Mouse (Mus musculus): Measurements from ENCODE around the gene Tmem53. TPM values are rescaled to one million over a fixed set of nuclear protein-coding genes. Genes with fewer than 3 reads are reported as not detected.

Tmem53 gene
- total and polyA plus RNA-seq, 3 experiments, result 0.65 to 1.3 TPM; not detected in 1

DNA sequence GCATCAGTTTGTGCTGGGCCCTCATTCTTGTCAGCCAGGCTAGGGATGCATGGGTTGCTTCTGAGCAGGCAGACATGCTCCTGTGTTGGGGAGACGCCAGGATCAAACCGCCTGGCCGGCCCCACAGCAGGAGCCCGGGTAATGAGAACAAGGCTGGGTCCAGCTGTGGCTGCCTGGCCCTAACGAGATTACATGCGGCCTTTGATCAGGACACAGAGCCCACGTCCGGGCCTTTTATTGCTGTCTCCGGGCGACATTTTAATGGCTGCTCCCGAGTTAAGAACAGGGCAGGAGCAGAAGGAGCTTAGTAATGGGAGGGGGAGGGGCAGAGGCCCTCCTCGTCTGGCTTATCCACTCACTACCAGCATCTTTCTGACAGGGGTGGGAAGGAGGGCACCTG is 20.7 kb downstream of the Tmem53 start:
- no peak for TF ChIP-seq TCF12 (IDR thresholded peaks at IDR 0.05; ENCODE audit: low read depth, low read length)
- TF ChIP-seq USF1 (IDR thresholded peaks at IDR 0.05; ENCODE audit: low read depth, low read length), result no peak
- TF ChIP-seq CHD2 (IDR thresholded peaks at IDR 0.05; ENCODE audit: low read length), result no peak
- TF ChIP-seq MYC (IDR thresholded peaks at IDR 0.05; ENCODE audit: low read depth, low read length), result no peak
- TF ChIP-seq JUND (IDR thresholded peaks at IDR 0.05; ENCODE audit: low read depth, low read length), result no peak
- TF ChIP-seq BHLHE40 (IDR thresholded peaks at IDR 0.05; ENCODE audit: borderline replicate concordance, low read depth, low read length), result no peak
- TF ChIP-seq GATA1 (IDR thresholded peaks at IDR 0.05; ENCODE audit: low read depth, low read length), result no peak
- no peak for TF ChIP-seq GABPA (IDR thresholded peaks at IDR 0.05; ENCODE audit: low read depth, low read length)
- TF ChIP-seq USF2 (IDR thresholded peaks at IDR 0.05; ENCODE audit: borderline replicate concordance in 1 of 2, insufficient read depth in 1 of 2, low read depth in 1 of 2, low read length in 2 of 2), result no peak
- TF ChIP-seq ZKSCAN1 (IDR thresholded peaks at IDR 0.05; ENCODE audit: low read depth, low read length), result no peak
- TF ChIP-seq ZNF384 (IDR thresholded peaks at IDR 0.05; ENCODE audit: low read depth, low read length), result no peak
- no peak for TF ChIP-seq ZC3H11A (IDR thresholded peaks at IDR 0.05; ENCODE audit: low read depth, low read length)
- no peak for TF ChIP-seq KAT2A (conservative IDR thresholded peaks at IDR 0.05; ENCODE audit: low read depth, low read length)
- TF ChIP-seq POLR2AphosphoS2 (IDR thresholded peaks at IDR 0.05; ENCODE audit: low read length), result no peak
- H3K4me1 ChIP-seq (ENCODE audit: control insufficient read depth in 1 of 2, insufficient read depth in 2 of 2, low read length in 2 of 2), result no peaks in the 10 kb centered on the region
- no peak for DNase-seq (ENCODE audit: low read depth, low spot score)
- H3K36me3 ChIP-seq (ENCODE audit: control insufficient read depth in 1 of 2, insufficient read depth in 2 of 2, low read length in 2 of 2), result peaks cover 0 to 5% of the 10 kb centered on the region in 2 experiments; a peak in 2 of 4 replicates
- no peak overlapping the region for H3K27ac ChIP-seq (ENCODE audit: control insufficient read depth, low read depth, low read length)
- no peaks in the 10 kb centered on the region for H3K9me3 ChIP-seq (replicated peaks; ENCODE audit: insufficient read depth, low read length)
- no peaks in the 10 kb centered on the region for H3K27me3 ChIP-seq (ENCODE audit: control insufficient read depth in 1 of 2, insufficient read depth in 2 of 2, low read length in 2 of 2)
- no peaks in the 10 kb centered on the region for H3K79me2 ChIP-seq (ENCODE audit: control insufficient read depth, insufficient read depth, low read length, poor library complexity)
- no peak overlapping the region for H3K4me3 ChIP-seq (ENCODE audit: control insufficient read depth in 1 of 2, insufficient read depth in 1 of 2, low read depth in 2 of 2, low read length in 2 of 2)
- H3K9ac ChIP-seq (ENCODE audit: control insufficient read depth, low read depth, low read length, poor library complexity, severe bottlenecking), result no peak overlapping the region

DNA sequence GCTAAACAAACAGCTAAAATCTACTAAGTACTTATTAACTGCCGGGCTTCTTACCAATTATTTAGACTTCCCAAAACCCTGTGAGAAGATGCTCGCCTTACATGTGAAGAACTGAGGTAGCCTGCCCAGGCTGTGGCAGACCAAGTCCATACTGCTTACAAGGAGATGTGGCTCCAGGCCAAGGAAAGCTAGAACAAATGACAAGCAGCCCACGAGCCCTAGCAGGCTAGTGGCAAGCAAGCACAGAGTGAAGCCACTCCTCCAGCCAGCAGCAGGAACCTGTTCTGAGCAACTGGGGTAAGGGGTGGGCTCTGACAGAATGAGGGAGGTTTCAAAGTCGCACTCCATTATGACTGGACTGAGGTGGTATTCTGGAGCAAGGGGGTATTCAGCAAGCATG is 23.0 kb downstream of the Tmem53 start:
- Histone ChIP-seq H3K27me3 (ENCODE audit: control insufficient read depth in 1 of 2, insufficient read depth in 2 of 2, low read length in 2 of 2) (no peaks in the 10 kb centered on the region), H3K27ac (ENCODE audit: control insufficient read depth, low read depth, low read length) (no peak overlapping the region), H3K4me1 (ENCODE audit: control insufficient read depth in 1 of 2, insufficient read depth in 2 of 2, low read length in 2 of 2) (no peaks in the 10 kb centered on the region), H3K9me3 (replicated peaks; ENCODE audit: insufficient read depth, low read length) (no peaks in the 10 kb centered on the region), H3K36me3 (ENCODE audit: control insufficient read depth in 1 of 2, insufficient read depth in 2 of 2, low read length in 2 of 2) (peaks cover 0 to 10% of the 10 kb centered on the region in 2 experiments; a peak in 2 of 4 replicates), H3K9ac (ENCODE audit: control insufficient read depth, low read depth, low read length, poor library complexity, severe bottlenecking) (no peak overlapping the region), H3K4me3 (ENCODE audit: control insufficient read depth in 1 of 2, insufficient read depth in 1 of 2, low read depth in 2 of 2, low read length in 2 of 2) (no peak overlapping the region), H3K79me2 (ENCODE audit: control insufficient read depth, insufficient read depth, low read length, poor library complexity) (no peaks in the 10 kb centered on the region)
- DNase-seq (ENCODE audit: low read depth, low spot score), result no peak
- no peak for TF ChIP-seq MAZ (IDR thresholded peaks at IDR 0.05; ENCODE audit: low read depth, low read length)
- no peak for TF ChIP-seq MYC (IDR thresholded peaks at IDR 0.05; ENCODE audit: low read depth, low read length)

DNA sequence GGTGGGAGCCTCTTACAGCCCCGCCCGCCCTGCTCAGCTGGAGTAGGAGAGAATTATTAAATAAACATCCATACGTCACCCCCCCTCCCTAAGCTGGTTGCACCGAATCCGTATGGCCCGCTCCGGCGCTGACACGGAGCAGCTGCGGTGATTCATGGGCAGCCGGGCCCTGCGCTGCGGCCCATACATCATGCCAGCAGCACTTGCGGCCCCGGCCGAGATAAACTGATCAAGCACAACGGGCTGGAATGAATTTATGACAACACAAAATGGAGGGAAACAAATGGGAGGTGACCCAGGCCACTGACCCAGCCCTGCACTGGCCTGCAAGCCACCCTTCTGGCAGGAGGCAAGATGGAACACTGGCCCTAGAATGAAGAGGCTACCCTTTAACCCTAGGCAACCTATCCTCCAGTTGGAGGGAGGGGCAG is 24.5 kb downstream of the Tmem53 start:
- no peak overlapping the region for H3K4me3 ChIP-seq (ENCODE audit: control insufficient read depth in 1 of 2, insufficient read depth in 1 of 2, low read depth in 2 of 2, low read length in 2 of 2)
- H3K9me3 ChIP-seq (replicated peaks; ENCODE audit: insufficient read depth, low read length), result no peaks in the 10 kb centered on the region
- no peak for DNase-seq (ENCODE audit: low read depth, low spot score)
- H3K79me2 ChIP-seq (ENCODE audit: control insufficient read depth, insufficient read depth, low read length, poor library complexity), result no peaks in the 10 kb centered on the region
- H3K36me3 ChIP-seq (ENCODE audit: control insufficient read depth in 1 of 2, insufficient read depth in 2 of 2, low read length in 2 of 2), result peaks cover 0 to 10% of the 10 kb centered on the region in 2 experiments; a peak in 2 of 4 replicates
- H3K4me1 ChIP-seq (ENCODE audit: control insufficient read depth in 1 of 2, insufficient read depth in 2 of 2, low read length in 2 of 2), result no peaks in the 10 kb centered on the region
- no peak overlapping the region for H3K27ac ChIP-seq (ENCODE audit: control insufficient read depth, low read depth, low read length)
- H3K27me3 ChIP-seq (ENCODE audit: control insufficient read depth in 1 of 2, insufficient read depth in 2 of 2, low read length in 2 of 2), result no peaks in the 10 kb centered on the region
- no peak for TF ChIP-seq CHD2 (IDR thresholded peaks at IDR 0.05; ENCODE audit: low read length)
- no peak for TF ChIP-seq BHLHE40 (IDR thresholded peaks at IDR 0.05; ENCODE audit: borderline replicate concordance, low read depth, low read length)
- no peak for TF ChIP-seq MAX (IDR thresholded peaks at IDR 0.05; ENCODE audit: low read length)
- TF ChIP-seq ELF1 (IDR thresholded peaks at IDR 0.05; ENCODE audit: low read depth, low read length), result no peak
- TF ChIP-seq ZKSCAN1 (IDR thresholded peaks at IDR 0.05; ENCODE audit: low read depth, low read length), result no peak
- no peak for TF ChIP-seq JUND (IDR thresholded peaks at IDR 0.05; ENCODE audit: low read depth, low read length)
- TF ChIP-seq ZMIZ1 (IDR thresholded peaks at IDR 0.05; ENCODE audit: low read depth, low read length), result no peak
- TF ChIP-seq POLR2AphosphoS2 (IDR thresholded peaks at IDR 0.05; ENCODE audit: low read length), result no peak
- no peak for TF ChIP-seq POLR2AphosphoS5 (IDR thresholded peaks at IDR 0.05; ENCODE audit: borderline replicate concordance, low read depth, low read length)
- TF ChIP-seq GABPA (IDR thresholded peaks at IDR 0.05; ENCODE audit: low read depth, low read length), result no peak
- no peak for TF ChIP-seq E2F4 (IDR thresholded peaks at IDR 0.05; ENCODE audit: borderline replicate concordance, low read depth, low read length)
- TF ChIP-seq RCOR1 (IDR thresholded peaks at IDR 0.05; ENCODE audit: low read depth, low read length), result no peak
- no peak for TF ChIP-seq POLR2A (IDR thresholded peaks at IDR 0.05; ENCODE audit: control insufficient read depth in 1 of 2, insufficient read depth in 1 of 2, low read depth in 1 of 2, low read length in 2 of 2, poor library complexity in 1 of 2)
- no peak for TF ChIP-seq MAZ (IDR thresholded peaks at IDR 0.05; ENCODE audit: low read depth, low read length)
- no peak for TF ChIP-seq RAD21 (IDR thresholded peaks at IDR 0.05; ENCODE audit: low read depth, low read length)
- no peak overlapping the region for H3K9ac ChIP-seq (ENCODE audit: control insufficient read depth, low read depth, low read length, poor library complexity, severe bottlenecking)
